Mouse (Mus musculus) megakaryocyte progenitor cell, adult 5-6 weeks (primary cell): ENCODE measurements around the gene Psd4. TPM values are rescaled to one million over a fixed set of nuclear protein-coding genes. Genes with fewer than 3 reads are reported as not detected.

Experiments
- ATAC-seq: replicated peaks from 2 replicates; pipeline ENCODE4 v1.8.0; 2016; ENCODE audit warnings: mild to moderate bottlenecking, moderate TSS enrichment, inconsistent platforms; ENCODE audit not compliant: poor library complexity
- total RNA-seq, 2 experiments: library from RNA; stranded (forward) in 1 of 2; stranded (reverse) in 1 of 2; fragments of 157-497, 149-512 nt in 1 of 2; fragments of 200-1000 nt in 1 of 2; gene quantifications; 2 replicates each; pipeline versions ENCODE4 v1.2.3 to v1.2.4; 2015 to 2017

Gene Psd4
- total RNA-seq (2015) (43.0 and 43.9 TPM in 2 replicates), total RNA-seq (2017) (74.4 and 81.0 TPM in 2 replicates)

GRCm38 (mm10) chr2:24367030-24367894 lies at the start of gene Psd4:
Gene Psd4 (plus strand): TSS chr2:24367580.
- peak; percentile 67 for ATAC-seq

- ATAC-seq, result peak; percentile 76
Observed at GRCm38 (mm10) chr2:24317919-24318598, 49.3 kb upstream of the Psd4 start.

- peak; percentile 81 for ATAC-seq
Observed at GRCm38 (mm10) chr2:24335333-24335732, 32.0 kb upstream of the Psd4 start.

GRCm38 (mm10) chr2:24336545-24336944 lies 30.8 kb upstream of the Psd4 start, which contains the start of gene Il1rn:
Gene Il1rn (plus strand): TSS chr2:24336853.
- no peak for ATAC-seq

GRCm38 (mm10) chr2:24341395-24341885 lies 25.9 kb upstream of the Psd4 start:
- no peak for ATAC-seq

GRCm38 (mm10) chr2:24344619-24345018 lies 22.8 kb upstream of the Psd4 start:
- ATAC-seq, result no peak

GRCm38 (mm10) chr2:24345056-24345455 lies 22.3 kb upstream of the Psd4 start:
- ATAC-seq, result peak; percentile 87

- ATAC-seq, result peak; percentile 46
Observed at GRCm38 (mm10) chr2:24347926-24348325, 19.5 kb upstream of the Psd4 start.

- no peak for ATAC-seq
Observed at GRCm38 (mm10) chr2:24351159-24351558, 16.2 kb upstream of the Psd4 start.

- ATAC-seq, result no peak
Observed at GRCm38 (mm10) chr2:24353042-24353441, 14.3 kb upstream of the Psd4 start.

- ATAC-seq, result 0 out of 2 replicates have a peak, but pooled peaks have one; percentile 29
Observed at GRCm38 (mm10) chr2:24357642-24358041, 9.7 kb upstream of the Psd4 start.

- no peak for ATAC-seq
Observed at GRCm38 (mm10) chr2:24359347-24359746, 8.0 kb upstream of the Psd4 start.

- peak; percentile 26; the same call in 1 of the 2 replicates for ATAC-seq
Observed at GRCm38 (mm10) chr2:24363818-24364217, 3.6 kb upstream of the Psd4 start.

- ATAC-seq, result peak; percentile 20; the same call in 1 of the 2 replicates
Observed at GRCm38 (mm10) chr2:24366214-24366975, 985 bp upstream of the Psd4 start.

GRCm38 (mm10) chr2:24367895-24368261 lies 498 bp downstream of the Psd4 start:
- no peak for ATAC-seq

- ATAC-seq, result peak; percentile 60
Observed at GRCm38 (mm10) chr2:24378747-24379450, 11.5 kb downstream of the Psd4 start.

- 0 out of 2 replicates have a peak, but pooled peaks have one; percentile 3 for ATAC-seq
Observed at GRCm38 (mm10) chr2:24382456-24383230, 15.3 kb downstream of the Psd4 start.

- ATAC-seq, result peak; percentile 12
Observed at GRCm38 (mm10) chr2:24383636-24384035, 16.3 kb downstream of the Psd4 start.

GRCm38 (mm10) chr2:24384393-24384792 lies 17.0 kb downstream of the Psd4 start:
- no peak for ATAC-seq
